Mouse (Mus musculus): Measurements from ENCODE around the gene Pik3r6. TPM values are rescaled to one million over a fixed set of nuclear protein-coding genes. Genes with fewer than 3 reads are reported as not detected.

The Pik3r6 gene
- 1.7 and 3.3 TPM in 2 replicates for polyA plus RNA-seq (2012; ENCODE audit: insufficient read depth, insufficient read length, missing spikeins)

- H3K4me3 ChIP-seq (ENCODE audit: insufficient read depth, low read depth, low read length) = peak within 1 kb of the TSS; percentile 73
- peaks cover 10% of the 10 kb centered on the region; the same call in 1 of the 2 replicates for H3K4me1 ChIP-seq (ENCODE audit: control insufficient read depth, insufficient read depth, insufficient read length, low read length)
- H3K27ac ChIP-seq (replicated peaks; ENCODE audit: low read depth, low read length) = peak within 1 kb of the TSS; percentile 80
Observed at GRCm38 (mm10) chr11:68502902-68503629, at the start of gene Pik3r6. TSS of gene Pik3r6 (plus strand) at chr11:68503019.

DNA sequence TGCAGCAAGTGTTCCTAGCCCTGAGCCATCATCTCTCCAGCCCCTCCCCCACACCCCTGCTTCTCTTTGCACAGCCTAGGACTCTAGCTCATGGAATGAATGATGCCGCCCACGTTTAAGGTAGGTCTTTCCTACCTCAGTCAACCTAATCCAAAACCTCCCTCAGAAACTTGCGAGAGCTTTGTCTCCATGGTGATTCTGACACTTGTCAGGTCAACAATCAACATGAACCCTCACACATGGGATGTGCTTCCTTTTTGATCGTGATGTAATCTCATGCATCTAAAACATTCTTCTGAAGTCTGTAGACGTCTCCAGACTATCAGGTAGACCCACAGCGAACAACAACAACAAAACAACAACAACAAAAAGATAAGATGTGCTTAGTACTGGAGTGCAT lies 49.5 kb upstream of the Pik3r6 start:
- Histone ChIP-seq H3K4me1 (ENCODE audit: control insufficient read depth, insufficient read depth, insufficient read length, low read length) (peaks cover 9% of the 10 kb centered on the region; the same call in 1 of the 2 replicates), H3K4me3 (ENCODE audit: insufficient read depth, low read depth, low read length) (no peak overlapping the region), H3K27ac (replicated peaks; ENCODE audit: low read depth, low read length) (no peak overlapping the region)

DNA sequence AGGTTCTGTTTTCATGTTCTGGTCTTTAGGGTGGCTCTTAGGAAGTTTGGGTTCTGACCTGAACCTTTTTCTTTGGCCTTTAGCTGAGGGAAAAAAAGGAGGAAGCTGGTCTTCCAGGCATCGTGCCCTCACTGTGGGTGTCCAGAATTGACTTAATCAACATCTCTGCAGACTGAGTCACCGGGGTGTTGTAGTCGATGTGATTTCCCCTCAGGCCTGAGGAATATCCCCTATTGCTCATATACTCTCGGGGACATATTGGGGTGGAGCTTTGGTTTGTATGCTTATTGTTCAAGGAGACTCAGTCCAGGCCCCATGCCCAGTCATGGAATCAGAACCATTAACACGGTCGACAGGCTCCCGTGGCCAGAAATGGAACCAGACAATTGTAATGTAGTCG lies 44.7 kb upstream of the Pik3r6 start:
- Histone ChIP-seq H3K4me3 (ENCODE audit: insufficient read depth, low read depth, low read length) (no peak overlapping the region), H3K27ac (replicated peaks; ENCODE audit: low read depth, low read length) (peak overlapping the region; percentile 49), H3K4me1 (ENCODE audit: control insufficient read depth, insufficient read depth, insufficient read length, low read length) (peaks cover 8% of the 10 kb centered on the region; the same call in 1 of the 2 replicates)

DNA sequence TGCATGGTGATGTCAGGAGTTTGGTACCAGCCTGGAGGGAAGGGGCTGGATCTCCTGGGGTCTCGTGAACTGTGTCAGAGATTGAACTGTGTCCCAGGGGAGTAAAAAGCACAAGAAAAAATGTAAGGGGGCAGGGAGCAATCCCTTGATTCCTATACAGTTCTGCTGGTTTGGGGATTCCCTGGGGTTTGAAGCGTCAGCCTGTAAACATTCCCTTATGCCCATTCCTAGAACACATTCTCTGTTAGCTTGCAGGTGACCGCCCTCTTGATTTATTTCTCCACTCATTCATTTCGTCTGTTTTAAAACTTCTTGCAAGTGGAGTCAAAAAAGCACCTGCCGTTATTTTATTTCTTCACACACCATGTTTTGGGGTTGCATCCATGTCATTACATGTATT lies 43.8 kb upstream of the Pik3r6 start:
- Histone ChIP-seq H3K4me1 (ENCODE audit: control insufficient read depth, insufficient read depth, insufficient read length, low read length) (peaks cover 8% of the 10 kb centered on the region; the same call in 1 of the 2 replicates), H3K27ac (replicated peaks; ENCODE audit: low read depth, low read length) (peak overlapping the region; percentile 49), H3K4me3 (ENCODE audit: insufficient read depth, low read depth, low read length) (no peak overlapping the region)

DNA sequence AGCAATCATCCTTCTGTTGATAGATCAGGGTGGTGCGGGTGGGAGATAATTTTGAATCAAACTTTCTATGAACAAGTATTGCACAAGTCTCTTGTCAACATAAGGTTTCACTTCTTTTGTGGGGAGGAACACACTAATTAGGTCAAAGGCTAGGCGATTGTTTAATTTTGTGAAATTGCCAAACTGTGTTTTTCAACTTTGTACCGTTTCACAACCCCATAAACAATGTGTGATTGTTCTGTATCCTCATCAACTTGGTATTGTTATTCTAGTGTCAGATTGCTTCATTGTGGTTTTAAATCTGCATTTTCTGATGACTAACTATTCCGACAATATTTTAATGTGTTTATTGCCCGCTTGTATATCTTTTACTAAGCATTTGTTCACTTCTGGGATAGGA lies 43.3 kb upstream of the Pik3r6 start:
- H3K4me3 ChIP-seq (ENCODE audit: insufficient read depth, low read depth, low read length) = no peak overlapping the region

DNA sequence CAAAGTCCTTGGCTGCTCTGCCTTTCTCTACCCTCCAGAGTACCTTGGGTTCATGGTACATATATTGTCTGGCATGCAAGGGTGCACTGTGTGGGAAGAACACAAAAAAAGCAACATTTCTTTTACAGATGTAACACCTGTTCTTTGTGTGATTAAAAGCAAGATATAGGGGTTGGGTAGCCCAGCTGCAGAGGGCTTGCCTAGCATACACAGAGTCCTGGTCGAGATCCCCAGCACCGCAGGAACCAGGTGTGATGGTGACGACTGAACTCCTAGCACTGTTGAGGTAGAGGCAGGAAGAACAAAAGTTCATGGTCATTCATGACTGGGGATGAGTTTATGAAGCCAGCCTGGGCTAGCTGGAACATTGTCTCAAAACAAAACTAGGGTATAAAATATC lies 40.1 kb upstream of the Pik3r6 start:
- no peak overlapping the region for H3K4me3 ChIP-seq (ENCODE audit: insufficient read depth, low read depth, low read length)
- no peak overlapping the region for H3K27ac ChIP-seq (replicated peaks; ENCODE audit: low read depth, low read length)
- peaks cover 19% of the 10 kb centered on the region for H3K4me1 ChIP-seq (ENCODE audit: control insufficient read depth, insufficient read depth, insufficient read length, low read length)

More for the DNA sequence above, 43.3 kb upstream of the Pik3r6 start:
- peaks cover 8% of the 10 kb centered on the region; the same call in 1 of the 2 replicates for H3K4me1 ChIP-seq (ENCODE audit: control insufficient read depth, insufficient read depth, insufficient read length, low read length)
- H3K27ac ChIP-seq (replicated peaks; ENCODE audit: low read depth, low read length) = peak overlapping the region; percentile 84

GRCm38 (mm10) chr11:68464260-68464659 lies 38.6 kb upstream of the Pik3r6 start:
- Histone ChIP-seq H3K27ac (replicated peaks; ENCODE audit: low read depth, low read length) (no peak overlapping the region), H3K4me1 (ENCODE audit: control insufficient read depth, insufficient read depth, insufficient read length, low read length) (peaks cover 17% of the 10 kb centered on the region), H3K4me3 (ENCODE audit: insufficient read depth, low read depth, low read length) (no peak overlapping the region)

DNA sequence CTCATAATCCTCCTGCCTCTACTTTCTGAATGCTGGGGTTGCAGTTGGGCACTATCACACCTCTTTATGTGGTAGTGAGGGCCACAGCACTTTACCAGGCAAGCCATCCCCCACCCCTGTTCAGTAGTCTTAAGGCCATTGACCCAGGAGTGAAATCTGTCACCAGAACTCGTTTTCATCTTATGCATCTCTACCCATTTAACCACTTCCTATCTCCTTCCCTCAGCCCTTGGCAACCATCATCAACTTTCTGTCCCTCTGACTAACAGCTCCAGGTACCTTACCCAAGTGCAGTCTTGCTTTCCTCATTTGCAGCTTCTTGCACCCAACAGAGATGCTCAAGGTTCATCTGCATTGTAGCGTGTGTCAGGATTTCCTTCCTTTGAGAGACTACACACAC lies 37.7 kb upstream of the Pik3r6 start:
- Histone ChIP-seq H3K4me3 (ENCODE audit: insufficient read depth, low read depth, low read length) (no peak overlapping the region), H3K27ac (replicated peaks; ENCODE audit: low read depth, low read length) (no peak overlapping the region)

DNA sequence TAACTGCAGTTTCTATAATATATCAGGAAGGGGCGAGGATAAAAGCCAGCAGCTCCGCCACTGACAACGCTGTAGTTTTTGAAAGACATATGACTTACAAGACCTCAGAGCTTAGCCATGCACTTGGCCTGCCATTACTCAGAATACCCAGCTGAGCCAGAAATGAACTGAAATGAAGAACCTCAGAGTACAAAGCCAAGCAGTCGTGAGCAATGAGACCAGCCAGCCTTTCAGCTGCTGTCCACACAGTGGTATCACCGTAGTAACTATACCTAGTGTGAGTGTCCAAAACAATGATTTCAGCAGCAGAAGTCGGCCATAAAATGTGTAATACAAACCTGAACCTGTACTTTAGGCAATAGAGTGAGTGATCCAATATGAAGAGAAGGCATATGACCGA lies 35.4 kb upstream of the Pik3r6 start:
- H3K4me3 ChIP-seq (ENCODE audit: insufficient read depth, low read depth, low read length) = no peak overlapping the region
- H3K4me1 ChIP-seq (ENCODE audit: control insufficient read depth, insufficient read depth, insufficient read length, low read length) = peaks cover 17% of the 10 kb centered on the region
- H3K27ac ChIP-seq (replicated peaks; ENCODE audit: low read depth, low read length) = 0 out of 2 replicates have a peak overlapping the region, but pooled peaks have one; percentile 9

More for the DNA sequence above, 37.7 kb upstream of the Pik3r6 start:
- peaks cover 17% of the 10 kb centered on the region for H3K4me1 ChIP-seq (ENCODE audit: control insufficient read depth, insufficient read depth, insufficient read length, low read length)

DNA sequence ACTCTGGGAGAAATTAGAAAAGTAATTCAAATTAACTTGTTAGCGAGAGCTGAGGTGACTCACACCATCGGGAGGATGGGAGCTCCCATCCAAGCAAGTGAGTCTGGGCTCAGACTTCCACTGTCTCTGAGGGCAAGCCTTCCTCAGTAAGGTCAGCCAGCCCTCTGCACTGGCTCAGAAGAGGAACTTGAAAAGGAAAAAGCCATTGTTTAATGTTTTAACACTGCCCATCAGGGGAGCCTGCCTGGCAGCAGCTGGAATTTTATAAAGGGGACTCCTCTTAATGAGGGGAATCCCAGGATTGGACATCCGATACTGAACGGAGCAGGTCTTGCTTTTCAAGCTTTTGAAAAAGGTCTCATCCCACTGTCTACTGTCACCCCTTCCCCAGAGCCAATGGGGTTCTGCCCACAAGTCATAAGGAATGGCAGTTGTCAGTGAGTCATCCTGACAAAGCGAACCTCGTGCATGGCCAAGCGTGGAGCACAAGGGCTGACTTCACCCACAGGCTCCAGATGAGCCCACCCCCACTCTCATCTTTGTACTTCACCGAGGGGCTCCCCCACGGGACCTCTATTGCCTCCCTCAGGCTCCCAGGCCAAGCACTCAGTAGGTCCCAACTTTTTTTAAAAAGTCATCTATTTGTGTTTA lies 34.7 kb upstream of the Pik3r6 start:
- H3K27ac ChIP-seq (replicated peaks; ENCODE audit: low read depth, low read length) = no peak overlapping the region

DNA sequence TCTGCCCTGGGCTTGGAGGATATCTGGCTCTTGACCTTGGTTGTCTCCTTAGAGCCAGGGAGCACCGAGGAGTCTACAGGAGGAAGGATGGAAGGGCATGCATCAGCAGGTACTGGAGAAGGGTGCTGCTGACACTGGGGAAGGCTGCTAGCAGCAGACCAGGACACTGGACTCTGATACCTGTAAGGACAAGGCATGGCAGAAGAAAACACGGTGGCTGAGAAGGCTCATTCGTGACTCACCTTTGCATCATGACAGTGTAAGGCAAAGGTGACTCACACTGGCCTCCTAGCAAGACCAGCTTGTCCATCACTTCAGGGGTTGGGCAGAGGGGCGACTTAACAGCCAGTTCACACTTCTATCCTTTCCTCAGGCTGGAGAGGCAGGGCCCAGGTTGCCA lies 33.9 kb upstream of the Pik3r6 start:
- H3K27ac ChIP-seq (replicated peaks; ENCODE audit: low read depth, low read length) = no peak overlapping the region
- H3K4me3 ChIP-seq (ENCODE audit: insufficient read depth, low read depth, low read length) = no peak overlapping the region
- H3K4me1 ChIP-seq (ENCODE audit: control insufficient read depth, insufficient read depth, insufficient read length, low read length) = peaks cover 17% of the 10 kb centered on the region

More for the DNA sequence above, 34.7 kb upstream of the Pik3r6 start:
- Histone ChIP-seq H3K4me3 (ENCODE audit: insufficient read depth, low read depth, low read length) (no peak overlapping the region), H3K4me1 (ENCODE audit: control insufficient read depth, insufficient read depth, insufficient read length, low read length) (peaks cover 17% of the 10 kb centered on the region)

GRCm38 (mm10) chr11:68472162-68472849 lies 30.5 kb upstream of the Pik3r6 start:
- no peak overlapping the region for H3K27ac ChIP-seq (replicated peaks; ENCODE audit: low read depth, low read length)
- H3K4me1 ChIP-seq (ENCODE audit: control insufficient read depth, insufficient read depth, insufficient read length, low read length) = peaks cover 14% of the 10 kb centered on the region
- no peak overlapping the region for H3K4me3 ChIP-seq (ENCODE audit: insufficient read depth, low read depth, low read length)

GRCm38 (mm10) chr11:68474600-68474999 lies 28.2 kb upstream of the Pik3r6 start:
- H3K27ac ChIP-seq (replicated peaks; ENCODE audit: low read depth, low read length) = no peak overlapping the region

GRCm38 (mm10) chr11:68475676-68476075 lies 27.1 kb upstream of the Pik3r6 start:
- peaks cover 4% of the 10 kb centered on the region; the same call in 1 of the 2 replicates for H3K4me1 ChIP-seq (ENCODE audit: control insufficient read depth, insufficient read depth, insufficient read length, low read length)
- no peak overlapping the region for H3K4me3 ChIP-seq (ENCODE audit: insufficient read depth, low read depth, low read length)
- H3K27ac ChIP-seq (replicated peaks; ENCODE audit: low read depth, low read length) = peak overlapping the region; percentile 12; the same call in 1 of the 2 replicates

More at GRCm38 (mm10) chr11:68474600-68474999, 28.2 kb upstream of the Pik3r6 start:
- Histone ChIP-seq H3K4me3 (ENCODE audit: insufficient read depth, low read depth, low read length) (no peak overlapping the region), H3K4me1 (ENCODE audit: control insufficient read depth, insufficient read depth, insufficient read length, low read length) (peaks cover 4% of the 10 kb centered on the region; the same call in 1 of the 2 replicates)

GRCm38 (mm10) chr11:68477661-68478060 lies 25.2 kb upstream of the Pik3r6 start:
- Histone ChIP-seq H3K4me1 (ENCODE audit: control insufficient read depth, insufficient read depth, insufficient read length, low read length) (peaks cover 4% of the 10 kb centered on the region; the same call in 1 of the 2 replicates), H3K27ac (replicated peaks; ENCODE audit: low read depth, low read length) (no peak overlapping the region), H3K4me3 (ENCODE audit: insufficient read depth, low read depth, low read length) (no peak overlapping the region)

Measured in brown adipose tissue, adult 24 weeks (tissue).